Mouse (Mus musculus) G1E (cell line): Measurements from ENCODE around the gene Rin1.

Experiments
- CTCF ChIP-seq: IDR thresholded peaks from 2 replicates; pipeline ENCODE4 v1.5.1; 2012; ENCODE audit warnings: low read depth, low read length, inconsistent platforms, mixed read lengths
- GATA1 ChIP-seq: IDR thresholded peaks from 2 replicates; pipeline ENCODE4 v1.6.1; 2012; ENCODE audit warnings: borderline replicate concordance, low read length, inconsistent platforms, mixed read lengths
- GATA2 ChIP-seq: IDR thresholded peaks from 2 replicates; pipeline ENCODE4 v1.6.1; 2012; ENCODE audit warnings: low read depth, low read length, inconsistent platforms, borderline replicate concordance
- POLR2AphosphoS5 ChIP-seq: IDR thresholded peaks from 2 replicates; pipeline ENCODE4 v1.6.1; 2012; ENCODE audit warnings: low read depth, low read length, inconsistent platforms; ENCODE audit not compliant: insufficient replicate concordance
- TAL1 ChIP-seq: conservative IDR thresholded peaks from 2 replicates; pipeline ENCODE4 v1.6.1; 2012; ENCODE audit warnings: low read depth, low read length, inconsistent platforms, mixed read lengths

GRCm38 (mm10) chr19:5014961-5015398 lies 35.3 kb upstream of the Rin1 start:
- TF ChIP-seq CTCF, result peak; percentile 70
- TF ChIP-seq TAL1, result no peak
- no peak for TF ChIP-seq GATA1
- no peak for TF ChIP-seq GATA2
- TF ChIP-seq POLR2AphosphoS5, result no peak
